Mouse (Mus musculus) small intestine, adult 10 weeks (tissue): Measurements from ENCODE around the gene Aspscr1. TPM values are rescaled to one million over a fixed set of nuclear protein-coding genes. Genes with fewer than 3 reads are reported as not detected.

Source experiments
- polyA plus RNA-seq: library from polyadenylated mRNA; stranded (reverse); fragments of 350-450 nt; fragmentation: Illumina TruSeq; extraction: RNeasy Lipid Tissue Mini Kit (QIAGEN cat#74804); gene quantifications from one replicate; pipeline ENCODE4 v1.2.3, GENCODE M21; 2014; ENCODE audit warnings: low replicate concordance

Gene Aspscr1
- polyA plus RNA-seq, result 3.6 TPM

GRCm38 (mm10) chr11:120672687-120673593 is at the start of gene Aspscr1:
Gene Aspscr1, plus strand, starts transcription at chr11:120672973.

DNA sequence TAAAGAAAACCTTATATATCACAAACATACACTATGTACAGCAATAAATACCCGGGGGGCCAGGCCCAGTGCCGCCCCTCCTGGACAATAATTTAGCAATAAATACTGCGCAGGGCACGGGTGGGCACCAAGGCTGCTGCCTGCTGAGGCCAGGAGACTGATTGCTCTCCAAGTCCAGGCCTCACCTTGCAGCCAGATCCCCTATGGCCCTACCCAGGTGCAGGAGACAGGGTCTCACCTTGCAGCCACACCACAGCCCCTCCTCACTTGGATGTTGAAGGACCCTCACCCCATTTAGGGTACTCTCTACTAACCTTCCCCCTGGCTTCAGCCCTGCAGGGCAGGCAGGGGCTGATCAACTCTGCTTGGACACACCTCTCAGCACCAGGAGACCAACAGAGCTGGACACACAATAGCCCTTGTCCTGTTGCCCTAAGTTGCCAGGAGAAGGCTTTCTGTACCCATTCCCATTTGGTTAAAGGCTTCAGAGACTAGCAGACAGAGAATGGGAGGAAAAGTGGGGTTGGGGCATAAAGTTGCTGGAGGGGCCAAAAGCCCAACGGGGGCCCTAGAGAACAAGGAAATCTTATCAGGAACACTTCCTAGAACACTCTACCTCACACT is 47.5 kb upstream of the Aspscr1 start, which contains the start of gene Sirt7:
Gene Sirt7 (minus strand): TSS at position 89 of the 624 bp plus-strand sequence.

DNA sequence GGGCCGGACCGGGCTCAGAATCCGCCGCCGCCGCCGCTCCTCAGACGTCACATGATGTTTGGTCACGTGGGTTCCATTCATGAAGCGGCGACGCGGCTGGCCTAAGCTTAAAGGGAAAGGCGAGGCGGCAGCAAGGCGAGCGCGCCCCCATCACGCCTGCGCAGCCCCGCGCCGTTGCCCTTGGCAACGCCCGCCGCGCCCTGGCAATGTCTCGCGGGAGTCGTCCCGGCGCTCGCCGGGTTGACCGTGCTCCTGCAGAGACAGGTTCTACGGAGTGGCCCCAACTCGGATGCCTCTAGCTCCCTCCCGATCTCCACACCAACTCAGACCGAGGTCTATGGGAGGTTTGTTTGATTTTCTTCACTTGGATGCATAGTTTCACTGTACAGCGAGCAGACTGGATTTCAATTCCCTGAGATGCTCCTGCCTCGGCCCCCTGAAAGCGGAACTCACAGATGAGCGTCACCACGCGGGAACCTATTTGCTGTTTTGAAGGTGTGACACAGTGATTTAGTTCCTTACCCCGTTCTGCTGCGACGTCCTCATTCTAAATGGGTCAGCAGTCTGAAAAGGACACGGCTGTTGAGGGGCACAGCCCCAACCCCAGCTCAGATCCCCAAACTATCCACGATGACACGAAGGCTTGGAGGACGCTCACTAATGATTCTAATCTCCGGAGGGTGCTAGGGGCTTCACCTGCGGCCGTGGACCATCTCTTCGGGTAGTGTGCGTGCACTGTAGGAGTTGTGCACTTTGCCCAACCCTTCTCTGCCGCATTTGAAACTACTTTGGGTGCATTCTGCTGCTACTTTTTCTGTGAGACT is 39.0 kb upstream of the Aspscr1 start, which contains the start of gene Mafg:
Gene Mafg (minus strand): TSS at position 81 of the 824 bp plus-strand sequence.

GRCm38 (mm10) chr11:120643601-120643987 is 29.2 kb upstream of the Aspscr1 start, which contains the start of gene Pycr1:
Gene Pycr1, minus strand, starts transcription at chr11:120643769.

DNA sequence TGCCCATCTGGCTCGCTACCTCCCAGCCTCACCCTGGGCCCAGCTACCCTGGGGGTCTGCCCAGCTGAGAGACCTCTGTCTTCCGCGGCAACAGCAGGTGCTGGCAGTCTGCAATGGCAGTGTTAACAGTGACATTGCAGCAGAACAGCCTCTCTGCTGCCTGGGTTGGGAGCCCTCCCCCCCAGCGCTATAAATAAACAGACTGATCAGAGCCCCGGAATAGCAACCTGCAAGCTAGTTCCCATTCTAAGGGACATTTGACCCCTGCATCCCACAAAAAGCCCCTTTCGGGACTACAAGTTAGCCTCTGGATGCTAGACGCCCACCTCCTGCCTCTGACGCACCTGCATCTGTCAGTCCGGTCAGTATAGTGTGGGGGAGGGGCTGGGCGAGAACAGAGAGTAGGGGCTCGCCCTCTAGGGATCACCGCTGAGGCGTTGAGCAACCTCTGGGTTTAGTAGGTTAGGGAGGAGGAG is 24.7 kb upstream of the Aspscr1 start, which contains the start of gene Myadml2:
Gene Myadml2 (minus strand): TSS at position 158 of the 476 bp plus-strand sequence.

GRCm38 (mm10) chr11:120661076-120661460 is 11.7 kb upstream of the Aspscr1 start, which contains the start of gene Notum:
Gene Notum, minus strand, starts transcription at chr11:120661175.

DNA sequence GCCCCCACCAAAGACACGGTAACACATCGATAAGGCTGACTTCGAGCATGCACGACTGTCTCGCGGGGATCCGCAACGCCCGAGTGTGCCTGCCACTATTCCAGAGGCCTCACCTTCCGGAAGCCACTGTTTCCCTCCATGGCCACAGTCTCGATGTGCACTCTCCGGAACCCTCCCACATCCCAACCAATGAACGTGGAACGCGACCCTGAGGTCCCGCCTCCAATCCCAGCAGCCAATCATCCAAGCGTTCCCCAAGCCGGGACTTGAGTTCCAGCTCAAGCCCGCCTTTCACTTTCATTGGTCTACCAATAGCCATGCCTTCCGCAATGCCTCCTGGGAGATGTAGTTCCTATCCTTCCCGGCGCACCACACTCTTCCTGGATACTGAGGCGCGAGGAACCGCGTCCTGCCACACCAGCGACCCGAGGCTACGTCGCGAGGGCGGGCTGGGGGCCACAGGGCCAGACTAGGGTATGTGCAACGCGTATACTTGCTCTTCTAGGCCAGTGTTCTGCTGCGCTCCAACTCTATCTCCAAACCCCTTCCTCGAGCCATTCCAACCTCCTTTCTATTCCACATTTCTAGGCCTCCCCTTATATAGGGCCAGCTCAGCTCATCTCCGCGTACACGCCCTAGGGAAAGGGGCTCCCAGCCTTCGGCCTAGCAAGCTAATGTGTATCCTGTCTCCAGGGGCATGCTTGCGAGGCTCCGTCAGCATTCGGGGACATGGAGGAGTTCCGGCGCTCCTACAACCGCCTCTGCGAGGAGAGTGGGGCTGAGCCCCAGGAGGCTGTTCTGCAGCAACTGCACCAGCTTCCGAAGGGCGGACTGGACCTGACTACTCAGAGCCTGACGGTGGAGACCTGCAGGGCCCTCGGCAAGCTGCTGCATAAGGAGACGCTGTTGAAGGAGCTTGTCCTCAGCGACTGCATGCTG is 41.1 kb downstream of the Aspscr1 start, which contains the start of the genes Cenpx and Lrrc45:
Gene Cenpx (minus strand): TSS at position 159 of the 939 bp plus-strand sequence.
Gene Lrrc45 (plus strand): TSS at position 346 of the 939 bp plus-strand sequence.

DNA sequence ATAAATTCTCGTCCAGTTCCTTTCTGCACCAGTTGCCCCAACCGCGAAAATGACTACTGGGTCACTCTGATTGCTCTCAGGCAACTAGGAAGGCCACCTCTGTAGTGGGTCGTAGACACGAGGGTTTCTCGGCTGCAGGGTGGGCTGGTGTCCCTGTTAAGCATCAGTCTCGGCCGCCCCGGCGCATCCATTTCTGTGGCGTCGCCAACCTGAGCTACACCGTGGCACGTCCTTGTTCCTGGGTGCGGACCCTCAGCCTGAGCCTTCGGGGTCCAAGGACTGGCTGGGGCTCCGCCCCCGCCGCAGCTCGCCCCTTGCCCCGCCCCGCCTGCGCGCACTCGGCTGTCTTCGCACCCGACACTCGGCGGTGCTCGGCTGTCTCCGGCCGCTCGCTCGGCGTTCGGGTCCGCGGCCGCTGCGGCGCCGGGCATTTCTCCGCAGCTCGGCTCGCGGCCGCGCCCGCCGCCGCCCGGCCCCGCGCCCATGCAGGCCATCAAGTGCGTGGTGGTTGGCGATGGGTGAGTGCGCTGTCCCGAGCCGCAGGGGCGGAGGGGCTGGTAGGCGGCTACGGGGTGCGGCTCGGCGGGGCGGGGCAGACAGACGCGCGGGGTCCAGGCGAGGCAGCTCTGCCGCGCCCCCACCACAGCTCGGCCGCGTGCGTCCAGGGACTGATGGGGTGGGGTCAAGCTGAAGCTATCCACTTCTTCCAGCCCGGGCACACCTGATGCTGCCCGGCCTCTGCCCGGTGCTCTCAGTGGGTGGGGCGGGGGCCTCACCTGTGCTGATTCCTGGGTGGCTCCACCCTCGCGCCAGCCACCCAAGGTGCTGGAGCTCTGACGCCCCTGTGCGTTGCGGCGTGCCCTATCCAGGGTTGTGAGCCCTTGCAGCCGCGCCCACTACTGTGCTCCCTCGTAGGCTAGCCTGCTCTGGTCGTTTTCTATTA is 48.6 kb downstream of the Aspscr1 start, which contains the start of gene Rac3:
Gene Rac3 (plus strand): TSS at position 347 of the 943 bp plus-strand sequence.

GRCm38 (mm10) chr11:120727169-120727527 is 54.4 kb downstream of the Aspscr1 start, which contains the start of gene Dcxr:
Gene Dcxr, minus strand, starts transcription at chr11:120727281.

GRCm38 (mm10) chr11:120731858-120732680 is 59.3 kb downstream of the Aspscr1 start, which contains the start of gene Cbr2:
Gene Cbr2, minus strand, starts transcription at chr11:120732114.

Other genes with a start within 250 kb of the Aspscr1 start
- gene Nploc4, start 235.3 kb upstream of the Aspscr1 start, polyA plus RNA-seq, result 10.0 TPM
- gene Tspan10, start 230.3 kb upstream of the Aspscr1 start, polyA plus RNA-seq, result not detected
- not detected for gene Pde6g, start 219.5 kb upstream of the Aspscr1 start, polyA plus RNA-seq
- gene Oxld1, start 214.9 kb upstream of the Aspscr1 start, polyA plus RNA-seq, result not detected
- gene Ccdc137, start 214.9 kb upstream of the Aspscr1 start, polyA plus RNA-seq, result 6.7 TPM
- gene Arl16, start 205.4 kb upstream of the Aspscr1 start, polyA plus RNA-seq, result 5.3 TPM
- 1.6 TPM for gene Mrpl12, start 188.4 kb upstream of the Aspscr1 start, polyA plus RNA-seq
- 1.6 TPM for gene Slc25a10, start 181.1 kb upstream of the Aspscr1 start, polyA plus RNA-seq
- gene Gcgr, start 142.3 kb upstream of the Aspscr1 start, polyA plus RNA-seq, result not detected
- gene Mcrip1, start 123.2 kb upstream of the Aspscr1 start, polyA plus RNA-seq, result not detected
- gene Ppp1r27, start 121.8 kb upstream of the Aspscr1 start, polyA plus RNA-seq, result not detected
- gene P4hb, start 99.7 kb upstream of the Aspscr1 start, polyA plus RNA-seq, result 728 TPM
- gene Arhgdia, start 91.3 kb upstream of the Aspscr1 start, polyA plus RNA-seq, result 24.2 TPM
- gene Alyref, start 74.6 kb upstream of the Aspscr1 start, polyA plus RNA-seq, result 18.5 TPM
- gene Anapc11, start 74.6 kb upstream of the Aspscr1 start, polyA plus RNA-seq, result 8.2 TPM
- gene Npb, start 64.5 kb upstream of the Aspscr1 start, polyA plus RNA-seq, result not detected
- 28.6 TPM for gene Pcyt2, start 55.0 kb upstream of the Aspscr1 start, polyA plus RNA-seq
- gene Sirt7, start 47.7 kb upstream of the Aspscr1 start, polyA plus RNA-seq, result 9.2 TPM
- 10.0 TPM for gene Mafg, start 39.4 kb upstream of the Aspscr1 start, polyA plus RNA-seq
- gene Pycr1, start 29.2 kb upstream of the Aspscr1 start, polyA plus RNA-seq, result 1.4 TPM
- not detected for gene Myadml2, start 24.8 kb upstream of the Aspscr1 start, polyA plus RNA-seq
- gene Notum, start 11.8 kb upstream of the Aspscr1 start, polyA plus RNA-seq, result not detected
- gene Cenpx, start 40.8 kb downstream of the Aspscr1 start, polyA plus RNA-seq, result not detected
- gene Lrrc45, start 41.0 kb downstream of the Aspscr1 start, polyA plus RNA-seq, result 0.33 TPM
- gene Rac3, start 48.5 kb downstream of the Aspscr1 start, polyA plus RNA-seq, result not detected
- gene Dcxr, start 54.3 kb downstream of the Aspscr1 start, polyA plus RNA-seq, result not detected
- gene Cbr2, start 59.1 kb downstream of the Aspscr1 start, polyA plus RNA-seq, result not detected
- gene Hmga1b, start 89.8 kb downstream of the Aspscr1 start, polyA plus RNA-seq, result not detected
- not detected for gene Rfng, start 111.2 kb downstream of the Aspscr1 start, polyA plus RNA-seq
- gene Gps1, start 111.3 kb downstream of the Aspscr1 start, polyA plus RNA-seq, result 4.1 TPM
- gene Dus1l, start 123.4 kb downstream of the Aspscr1 start, polyA plus RNA-seq, result 2.2 TPM
- gene Fasn, start 151.6 kb downstream of the Aspscr1 start, polyA plus RNA-seq, result 1.3 TPM